Mouse (Mus musculus) duodenum, adult 2 months (tissue): ENCODE measurements around the gene Pltp. TPM values are rescaled to one million over a fixed set of nuclear protein-coding genes. Genes with fewer than 3 reads are reported as not detected.

Experiments used
- polyA plus RNA-seq: library from polyadenylated mRNA; depleted of rRNA; stranded (reverse); fragments of >200 nt; gene quantifications from 2 replicates; pipeline ENCODE4 v1.2.3, GENCODE M21; 2012; ENCODE audit warnings: low replicate concordance; rRNA removed

Pltp gene
- polyA plus RNA-seq = 28.5 and 38.0 TPM in 2 replicates

DNA sequence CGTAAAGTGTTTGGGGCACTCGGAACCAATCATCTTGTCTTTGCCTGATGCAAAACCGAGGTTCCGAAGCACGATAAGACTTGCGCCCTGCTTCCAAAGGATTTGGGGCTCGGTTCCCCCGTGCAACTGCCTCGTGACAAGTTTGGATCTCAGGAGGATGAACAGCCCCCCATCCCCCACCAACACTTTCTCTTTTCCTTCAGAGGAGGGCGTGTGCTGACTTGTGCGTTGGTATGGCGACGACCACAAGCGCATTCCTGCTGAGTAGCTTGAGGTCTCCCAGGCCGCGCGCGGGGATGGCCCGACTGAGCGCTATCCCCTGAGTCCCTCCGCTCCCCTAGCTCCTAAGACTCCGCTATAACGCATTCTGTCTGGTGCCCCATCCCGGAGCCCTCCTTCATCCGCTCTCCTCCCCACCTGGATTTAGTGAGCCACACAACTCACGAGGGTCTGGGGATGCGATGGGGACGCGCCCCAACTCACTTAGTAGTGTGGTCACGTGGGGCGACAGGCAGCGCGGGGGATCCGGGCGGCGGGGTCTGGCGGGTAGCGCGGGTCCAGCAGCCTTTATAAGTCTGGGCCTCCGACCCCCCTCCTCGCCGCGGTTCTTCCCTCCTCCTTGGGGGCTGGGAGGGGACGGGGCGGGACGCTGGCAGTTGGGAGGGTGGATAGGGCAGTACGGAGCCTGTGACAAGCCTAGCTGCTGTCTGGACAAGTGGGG is at the start of gene Pltp:
Gene Pltp, minus strand, starts transcription at position 611 of the 721 bp plus-strand sequence.

DNA sequence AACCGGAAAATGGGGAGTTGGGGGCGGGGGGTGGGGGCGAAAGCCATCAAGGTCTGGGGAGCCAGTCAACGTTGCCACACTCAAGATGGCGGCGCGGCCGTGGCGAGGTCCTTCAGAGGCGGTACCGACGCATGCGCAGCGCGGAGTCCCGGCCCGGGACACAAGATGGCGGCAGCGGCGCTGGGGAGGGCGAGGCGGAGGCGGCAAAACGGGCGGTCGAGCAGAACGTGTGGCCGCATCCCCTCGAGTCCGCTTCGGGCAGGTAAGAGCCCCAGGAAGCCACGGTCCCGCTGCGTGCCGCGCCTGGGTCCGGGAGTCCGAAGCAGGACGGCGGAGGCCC is 21.7 kb upstream of the Pltp start, which contains the start of gene Pcif1:
Gene Pcif1, plus strand, starts transcription at position 77 of the 340 bp plus-strand sequence.

DNA sequence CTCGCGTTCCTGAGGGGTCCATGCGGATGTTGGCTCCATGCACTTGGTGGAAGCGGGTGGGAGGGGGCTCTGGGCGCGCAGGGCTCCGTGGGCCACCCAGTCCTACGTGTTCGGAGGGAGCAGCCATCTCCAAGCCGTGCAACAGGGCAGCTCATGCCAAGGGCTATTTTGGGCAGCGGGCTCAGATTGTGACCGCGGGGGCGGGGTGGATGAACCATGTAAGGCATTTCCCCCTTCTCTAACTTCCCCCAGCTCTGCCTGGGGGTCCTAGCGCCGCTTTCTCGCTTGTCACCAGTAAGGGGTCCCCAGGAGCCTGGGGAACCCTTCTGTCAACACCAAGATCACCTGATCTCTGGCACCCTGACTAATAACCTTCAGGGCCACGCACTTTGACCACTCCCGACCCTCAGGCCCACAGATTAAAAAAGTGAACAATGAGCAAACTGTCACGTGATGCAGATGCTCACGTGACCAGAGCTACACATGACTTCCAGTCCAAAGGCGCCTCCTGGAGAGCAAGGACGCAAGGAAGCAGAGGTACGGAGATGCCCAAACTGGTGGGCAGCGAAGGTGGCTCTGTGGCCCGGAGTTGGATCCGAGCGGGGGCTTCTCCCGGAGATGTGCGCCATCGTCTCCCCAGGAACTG is 24.1 kb downstream of the Pltp start, which contains the start of gene Neurl2:
Gene Neurl2, minus strand, starts transcription at position 143 of the 646 bp plus-strand sequence.

DNA sequence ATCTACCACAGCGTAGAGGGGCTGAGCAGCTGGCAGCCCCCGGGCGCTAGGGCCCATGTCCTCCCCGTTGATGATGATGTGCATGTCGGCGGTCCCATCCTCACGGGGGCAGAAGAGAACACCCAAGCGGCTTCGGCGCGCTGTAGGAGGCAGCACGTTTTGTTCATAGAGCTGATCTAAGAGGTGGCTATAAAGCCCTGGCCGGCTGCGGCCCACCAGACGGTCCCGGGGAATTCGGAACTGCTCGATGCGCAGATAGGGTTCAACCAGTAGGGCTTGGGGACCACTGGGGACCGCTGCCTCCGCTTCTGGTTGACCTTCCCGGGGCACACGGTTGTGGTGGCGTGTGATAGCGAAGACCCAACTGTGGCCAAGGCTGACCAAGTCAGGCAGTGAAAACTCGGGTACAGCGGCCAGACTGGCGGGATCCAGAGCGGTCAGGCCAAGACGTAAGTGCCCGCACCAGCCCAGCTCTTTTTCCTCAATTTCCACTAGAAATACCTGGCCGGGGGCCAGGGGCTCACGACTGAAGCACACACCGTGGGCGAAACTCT is 24.7 kb downstream of the Pltp start, which contains the start of gene Ctsa:
Gene Ctsa, plus strand, starts transcription at position 126 of the 554 bp plus-strand sequence.

DNA sequence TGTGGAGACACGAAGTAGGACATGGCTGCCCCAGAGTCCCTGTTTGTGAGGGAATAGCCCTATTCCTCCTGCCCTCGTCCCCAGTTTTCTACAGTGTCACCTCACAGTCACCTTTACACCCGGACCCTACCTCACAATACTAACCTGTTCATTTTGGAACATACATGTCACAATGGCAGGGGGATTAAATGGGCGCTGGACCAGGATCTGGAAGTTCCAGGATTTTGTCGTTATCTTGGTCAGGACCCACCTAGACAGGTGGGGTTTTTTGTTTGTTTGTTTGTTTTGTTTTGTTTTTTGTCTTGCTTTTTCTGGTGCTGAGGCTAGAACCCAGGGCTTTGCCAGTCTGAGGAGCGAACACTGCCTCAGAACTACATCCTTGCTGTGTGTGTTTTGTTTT is 29.1 kb downstream of the Pltp start, which contains the start of gene Spata25:
Gene Spata25, minus strand, starts transcription at position 101 of the 400 bp plus-strand sequence.

DNA sequence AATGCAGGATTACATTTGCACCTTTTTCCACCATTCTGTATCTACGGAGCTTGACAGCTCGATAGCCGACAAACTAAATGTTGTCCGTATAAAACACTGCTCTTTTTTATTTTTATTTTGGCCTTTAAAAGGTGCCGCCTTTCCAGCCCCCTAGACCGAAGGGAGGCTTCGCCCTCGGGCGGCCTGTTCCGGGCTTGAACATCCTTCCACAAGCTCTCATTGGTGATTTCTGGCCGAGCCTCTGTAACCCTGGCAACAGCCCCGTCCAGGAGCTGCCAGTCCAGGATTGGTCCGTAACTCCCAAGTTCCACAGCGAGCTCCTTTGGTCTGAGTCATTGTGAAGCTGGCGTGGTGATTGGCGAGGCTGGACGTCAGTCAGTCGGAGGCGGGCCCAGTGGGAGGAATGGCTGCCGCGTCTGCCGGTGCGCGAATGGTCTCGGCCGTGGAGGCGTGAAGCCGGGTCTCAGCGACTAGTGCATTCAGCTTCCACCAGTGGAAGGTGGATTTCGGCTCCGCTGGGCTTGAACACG is 34.8 kb downstream of the Pltp start, which contains the start of gene Zswim1:
Gene Zswim1, plus strand, starts transcription at position 51 of the 530 bp plus-strand sequence.

DNA sequence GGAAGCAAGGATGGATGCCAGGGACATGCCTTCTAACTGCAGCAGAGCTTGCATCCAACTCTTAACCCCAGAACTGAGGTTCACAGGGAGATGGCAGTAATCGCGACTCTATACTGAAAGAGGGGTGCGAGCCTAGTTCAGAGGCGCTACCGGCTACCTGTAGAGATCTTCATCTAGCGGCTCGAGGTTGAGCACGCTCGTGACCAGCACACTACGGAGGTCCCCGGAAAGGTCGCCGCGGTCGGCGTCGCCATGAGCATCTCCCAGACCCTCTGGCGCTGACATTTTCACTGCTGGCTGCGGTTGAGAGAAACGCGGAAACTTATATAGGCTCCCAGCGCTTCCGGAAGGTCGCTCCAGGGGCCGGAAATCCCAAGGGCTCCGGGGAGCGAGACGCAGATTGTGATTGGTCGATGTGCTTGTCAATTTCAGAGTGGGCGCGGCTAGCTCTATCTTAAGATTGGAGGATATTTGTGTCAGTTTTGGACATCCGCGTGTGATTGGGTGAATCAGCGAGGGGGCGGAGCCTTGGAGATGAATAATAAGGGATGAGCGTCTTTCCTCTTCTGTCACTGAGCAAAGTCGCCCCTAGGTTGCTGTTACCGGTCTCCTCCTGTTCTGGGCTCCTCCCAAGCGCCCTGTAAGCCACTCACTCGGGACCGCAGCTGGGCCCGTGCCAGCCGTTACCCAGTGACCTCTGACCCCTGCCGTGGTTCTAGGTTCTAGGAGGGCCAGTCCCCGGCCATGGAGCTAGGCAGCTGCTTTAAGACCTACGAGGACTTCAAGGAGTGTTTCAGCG is 52.8 kb downstream of the Pltp start, which contains the start of the genes Acot8 and Zswim3:
Gene Acot8, minus strand, starts transcription at position 350 of the 799 bp plus-strand sequence.
Gene Zswim3, plus strand, starts transcription at position 566 of the 799 bp plus-strand sequence.

Other genes with a start within 250 kb of the Pltp start
- gene Wfdc6b, start 244.2 kb downstream of the Pltp start, polyA plus RNA-seq = not detected in 2 replicates
- gene Wfdc8, start 244.1 kb downstream of the Pltp start, polyA plus RNA-seq = not detected in 2 replicates
- 0.16 TPM in 1 of 2 replicates, not detected in the other for gene Wfdc16, start 218.9 kb downstream of the Pltp start, polyA plus RNA-seq
- 1.1 and 3.7 TPM in 2 replicates for gene Wfdc10, start 201.7 kb downstream of the Pltp start, polyA plus RNA-seq
- not detected in 2 replicates for gene Wfdc9, start 201.1 kb downstream of the Pltp start, polyA plus RNA-seq
- gene Wfdc11, start 183.6 kb downstream of the Pltp start, polyA plus RNA-seq = not detected in 2 replicates
- gene Wfdc13, start 172.6 kb downstream of the Pltp start, polyA plus RNA-seq = 0.08 TPM in 1 of 2 replicates, not detected in the other
- not detected in 2 replicates for gene Spint4, start 159.2 kb downstream of the Pltp start, polyA plus RNA-seq
- not detected in 2 replicates for gene Spint5, start 142.4 kb downstream of the Pltp start, polyA plus RNA-seq
- gene Wfdc3, start 111.8 kb downstream of the Pltp start, polyA plus RNA-seq = 1.2 TPM in 1 of 2 replicates, not detected in the other
- gene Dnttip1, start 111.7 kb downstream of the Pltp start, polyA plus RNA-seq = 23.0 and 61.4 TPM in 2 replicates
- gene Ube2c, start 87.8 kb downstream of the Pltp start, polyA plus RNA-seq = 68.5 and 95.4 TPM in 2 replicates
- not detected in 2 replicates for gene Tnnc2, start 77.7 kb downstream of the Pltp start, polyA plus RNA-seq
- 16.0 and 24.1 TPM in 2 replicates for gene Snx21, start 71.9 kb downstream of the Pltp start, polyA plus RNA-seq
- gene Acot8, start 52.8 kb downstream of the Pltp start, polyA plus RNA-seq = 157 and 164 TPM in 2 replicates
- gene Zswim3, start 52.6 kb downstream of the Pltp start, polyA plus RNA-seq = 1.9 and 2.1 TPM in 2 replicates
- gene Zswim1, start 35.0 kb downstream of the Pltp start, polyA plus RNA-seq = 7.2 and 8.6 TPM in 2 replicates
- gene Spata25, start 29.2 kb downstream of the Pltp start, polyA plus RNA-seq = not detected in 2 replicates
- gene Ctsa, start 24.8 kb downstream of the Pltp start, polyA plus RNA-seq = 283 and 318 TPM in 2 replicates
- gene Neurl2, start 24.3 kb downstream of the Pltp start, polyA plus RNA-seq = 2.7 and 3.2 TPM in 2 replicates
- 29.6 and 30.0 TPM in 2 replicates for gene Pcif1, start 21.6 kb upstream of the Pltp start, polyA plus RNA-seq
- gene Zfp335, start 54.0 kb upstream of the Pltp start, polyA plus RNA-seq = 25.0 and 27.2 TPM in 2 replicates
- 7.9 and 23.2 TPM in 2 replicates for gene Mmp9, start 83.1 kb upstream of the Pltp start, polyA plus RNA-seq
- gene Slc12a5, start 103.1 kb upstream of the Pltp start, polyA plus RNA-seq = 0.52 and 1.1 TPM in 2 replicates
- 16.9 and 17.2 TPM in 2 replicates for gene Ncoa5, start 177.2 kb upstream of the Pltp start, polyA plus RNA-seq
- 2.1 and 3.0 TPM in 2 replicates for gene Cd40, start 197.9 kb upstream of the Pltp start, polyA plus RNA-seq
- not detected in 2 replicates for gene 1700025C18Rik, start 233.0 kb upstream of the Pltp start, polyA plus RNA-seq